Mouse (Mus musculus) limb, embryonic 11.5 days (tissue): ENCODE measurements around the gene Synpo2l. TPM values are rescaled to one million over a fixed set of nuclear protein-coding genes. Genes with fewer than 3 reads are reported as not detected.
A peak's percentile ranks its signal among the peaks of the same experiment; 100 is the strongest.
"Not testable (repeated sequence)": the region's sequence is repeated elsewhere in the genome, so short reads cannot be mapped to it uniquely, and the experiment has no call there.

Experiments
- ATAC-seq: fragments of 200-750 bp; cut with Nextera tagmentation; 2 replicates; pipeline ENCODE4 v1.8.0; 2017; ENCODE audit warnings: low read depth; ENCODE audit not compliant: insufficient number of reproducible peaks, low FRiP score, low TSS enrichment
- DNase-seq: peaks from one replicate; pipeline ENCODE4 v3.0.0-alpha.2; 2015; ENCODE audit warnings: low spot score
- H3K27ac ChIP-seq: fragments of 300-500 bp; sonication (generic); replicated peaks from 2 replicates; pipeline ENCODE4 v1.5.1; 2014; ENCODE audit warnings: low read depth, mild to moderate bottlenecking, low read length
- H3K27me3 ChIP-seq: fragments of 300-500 bp; sonication (generic); 2 replicates; pipeline ENCODE4 v1.6.1; 2014; ENCODE audit warnings: mild to moderate bottlenecking, low read length, mixed read lengths; ENCODE audit not compliant: control insufficient read depth, insufficient read depth
- H3K36me3 ChIP-seq: fragments of 300-500 bp; sonication (generic); 2 replicates; pipeline ENCODE4 v1.6.1; 2014; ENCODE audit warnings: mild to moderate bottlenecking, low read length, moderate library complexity, mixed read lengths; ENCODE audit not compliant: control insufficient read depth, insufficient read depth
- H3K4me1 ChIP-seq: fragments of 300-500 bp; sonication (generic); 2 replicates; pipeline ENCODE4 v1.6.1; 2014; ENCODE audit warnings: low read length, mixed read lengths; ENCODE audit not compliant: control insufficient read depth, insufficient read depth
- H3K4me2 ChIP-seq: fragments of 300-500 bp; sonication (generic); 2 replicates; pipeline ENCODE4 v1.6.1; 2014; ENCODE audit warnings: low read depth, mild to moderate bottlenecking, moderate library complexity; ENCODE audit not compliant: severe bottlenecking
- H3K4me3 ChIP-seq: fragments of 300-500 bp; sonication (generic); 2 replicates; pipeline ENCODE4 v1.5.1; 2014; ENCODE audit warnings: low read depth, low read length
- H3K9ac ChIP-seq: fragments of 300-500 bp; sonication (generic); 2 replicates; pipeline ENCODE4 v1.6.1; 2014; ENCODE audit warnings: mild to moderate bottlenecking, low read length
- H3K9me3 ChIP-seq: fragments of 300-500 bp; sonication (generic); 2 replicates; pipeline ENCODE4 v1.6.1; 2016; ENCODE audit warnings: low read length; ENCODE audit not compliant: control insufficient read depth
- WGBS: fragments of 180-500 bp; shearing (Covaris S2); extraction: QIAGEN DNeasy Blood & Tissue Kit; methylation state at CpG from one replicate; pipeline ENCODE4 v1.1.7; 2014; 5-methylcytosine and 5-hydroxymethylcytosine counted together
- polyA plus RNA-seq: library from polyadenylated mRNA; unstranded; fragments of >200 nt; fragmentation: Nextera tagmentation; extraction: Ambion mirVana; gene quantifications from 2 replicates; pipeline ENCODE4 v1.2.1, GENCODE M21; 2014

The Synpo2l gene
- polyA plus RNA-seq: 4.5 and 4.8 TPM in 2 replicates

DNA sequence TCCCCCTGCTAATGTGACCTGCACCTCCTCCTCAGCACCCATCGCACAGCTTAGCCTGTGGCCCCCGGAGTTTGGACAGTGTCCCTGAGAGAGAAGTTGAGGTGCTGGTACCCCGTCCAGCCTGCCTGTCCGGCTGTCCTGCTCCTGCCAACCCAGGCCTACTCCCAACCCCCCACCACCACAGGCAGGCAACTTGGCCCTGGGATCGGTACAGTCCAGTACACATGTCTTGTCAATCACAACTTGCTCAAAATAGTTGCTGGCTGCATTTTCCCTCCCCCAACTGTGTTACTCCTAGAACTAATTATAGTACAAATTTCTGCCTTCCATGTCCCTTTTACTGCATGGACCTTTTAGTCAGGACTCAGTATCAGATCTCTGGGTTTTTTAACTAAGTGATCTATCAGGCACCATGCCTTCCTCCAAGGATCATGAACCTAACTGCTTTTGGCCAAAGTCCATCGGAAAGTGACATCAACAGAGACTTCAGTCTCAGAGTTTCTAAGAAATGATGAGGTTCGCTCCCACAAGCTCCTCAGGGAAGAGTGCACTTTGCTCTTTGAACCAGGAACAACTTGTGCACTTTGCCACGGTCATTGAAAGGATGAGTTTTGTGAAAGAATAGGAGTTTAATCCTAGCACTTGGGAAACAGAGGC lies at the start of gene Synpo2l:
Gene Synpo2l, minus strand, starts transcription at position 201 of the 657 bp plus-strand sequence.
- H3K27me3 ChIP-seq: no peaks in the 10 kb centered on the region; the same call in 1 of the 2 replicates
- H3K9ac ChIP-seq: no peak within 1 kb of the TSS
- no peak within 1 kb of the TSS for H3K4me3 ChIP-seq
- H3K27ac ChIP-seq: no peak within 1 kb of the TSS
- DNase-seq: no peak
- H3K4me2 ChIP-seq: no peak within 1 kb of the TSS
- no peaks in the 10 kb centered on the region for H3K9me3 ChIP-seq
- WGBS: 89% methylated on average over 8 of the region's 8 CpGs
- ATAC-seq: no peak
- no peaks in the 10 kb centered on the region for H3K4me1 ChIP-seq
- no peaks in the 10 kb centered on the region for H3K36me3 ChIP-seq

DNA sequence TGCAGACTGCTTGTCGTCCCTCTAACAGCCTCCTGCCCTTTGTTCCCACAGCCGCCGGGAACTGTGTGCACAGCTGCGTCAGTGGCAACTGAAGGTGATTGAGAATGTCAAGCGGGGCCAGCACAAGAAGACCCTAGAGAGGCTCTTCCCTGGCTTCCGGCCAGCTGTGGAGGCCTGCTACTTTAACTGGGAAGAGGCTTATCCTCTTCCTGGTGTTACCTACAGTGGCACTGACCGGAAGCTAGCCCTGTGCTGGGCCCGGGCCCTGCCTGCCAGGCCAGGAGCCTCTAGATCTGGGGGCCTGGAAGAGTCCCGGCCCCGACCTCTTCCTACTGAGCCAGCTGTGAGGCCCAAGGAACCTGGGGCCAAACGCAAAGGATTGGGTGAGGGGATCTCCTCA lies 45.7 kb upstream of the Synpo2l start:
- Histone ChIP-seq H3K4me3 (no peak overlapping the region), H3K36me3 (peaks cover 14% of the 10 kb centered on the region), H3K27ac (no peak overlapping the region), H3K27me3 (no peaks in the 10 kb centered on the region), H3K9me3 (no peaks in the 10 kb centered on the region), H3K4me1 (peaks cover 7% of the 10 kb centered on the region), H3K9ac (no peak overlapping the region), H3K4me2 (no peak overlapping the region)
- no peak for DNase-seq
- 87% methylated on average over 11 of the region's 11 CpGs for WGBS
- ATAC-seq: no peak

DNA sequence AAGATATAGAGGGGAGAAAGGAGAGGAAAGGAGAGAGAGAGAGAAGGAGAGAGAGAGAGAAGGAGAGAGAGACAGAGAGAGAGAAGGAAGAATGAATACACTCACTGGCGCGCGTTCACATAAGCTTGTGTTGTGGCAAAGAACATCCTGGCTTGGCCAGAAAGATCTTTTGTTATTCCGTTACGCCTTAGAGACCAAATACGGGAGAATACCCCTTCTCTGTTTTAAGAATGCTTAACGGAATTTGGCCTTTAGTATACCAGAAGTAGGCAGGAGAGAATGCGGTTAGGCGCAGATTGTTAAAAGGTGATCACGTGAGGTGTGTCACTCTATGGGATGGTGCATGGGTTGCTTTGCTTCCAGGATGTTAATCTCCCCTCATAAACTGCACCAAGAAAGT lies 40.1 kb upstream of the Synpo2l start:
- DNase-seq (no peak), ATAC-seq (no peak)
- H3K36me3 ChIP-seq: peaks cover 8% of the 10 kb centered on the region; the same call in 1 of the 2 replicates
- 13% methylated on average over 10 of the region's 10 CpGs for WGBS
- H3K9ac ChIP-seq: peak overlapping the region; percentile 90
- no peaks in the 10 kb centered on the region for H3K27me3 ChIP-seq
- H3K27ac ChIP-seq: no peak overlapping the region
- H3K4me3 ChIP-seq: peak overlapping the region; percentile 97
- peaks cover 13% of the 10 kb centered on the region for H3K4me1 ChIP-seq
- no peaks in the 10 kb centered on the region for H3K9me3 ChIP-seq
- peak overlapping the region; percentile 72 for H3K4me2 ChIP-seq

DNA sequence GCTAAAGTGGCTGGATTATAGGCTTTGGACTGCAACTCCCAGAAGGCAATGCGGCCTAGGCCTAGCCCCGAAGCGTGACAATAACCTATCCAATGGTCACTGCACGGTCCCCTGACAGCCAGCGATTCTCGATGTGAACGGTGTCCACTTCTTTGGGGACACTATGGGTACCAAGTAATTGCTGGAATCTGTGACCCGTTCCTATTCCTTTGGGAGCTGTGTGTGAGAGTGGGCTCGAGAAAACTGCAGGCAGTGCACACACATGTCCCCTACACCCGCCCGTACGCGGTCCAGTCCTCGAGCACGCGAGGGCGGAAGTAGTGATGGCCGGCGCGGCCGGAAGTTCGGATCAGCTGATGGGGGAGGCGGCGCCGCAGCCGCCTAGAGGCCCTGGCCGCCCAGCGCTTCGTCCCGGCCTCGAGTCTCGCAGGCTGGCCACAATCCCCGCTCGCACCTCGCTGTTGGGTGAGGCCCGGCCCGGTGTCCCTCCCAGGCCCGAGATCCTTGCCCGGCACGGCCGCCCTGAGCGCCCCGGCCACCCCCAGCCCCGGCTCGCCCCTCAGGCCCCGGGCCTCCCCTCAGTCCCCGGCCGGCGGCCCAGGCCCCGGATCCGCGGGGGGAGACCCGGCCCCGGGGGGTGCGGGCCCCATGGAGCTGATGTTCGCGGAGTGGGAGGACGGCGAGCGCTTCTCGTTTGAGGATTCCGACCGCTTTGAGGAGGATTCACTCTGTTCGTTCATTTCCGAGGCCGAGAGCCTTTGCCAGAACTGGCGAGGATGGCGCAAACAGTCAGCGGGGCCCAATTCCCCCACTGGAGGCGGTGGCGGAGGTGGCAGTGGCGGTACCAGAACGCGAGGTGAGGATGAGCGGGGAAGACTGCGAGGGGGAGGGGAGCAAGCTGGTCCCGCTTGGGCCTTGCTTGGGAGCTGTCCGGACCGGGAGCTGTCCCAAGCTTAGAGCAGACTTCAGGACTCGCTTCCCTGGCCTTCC lies 39.3 kb upstream of the Synpo2l start, which contains the start of gene Zswim8:
Gene Zswim8, plus strand, starts transcription at position 352 of the 990 bp plus-strand sequence.
- peaks cover 13% of the 10 kb centered on the region for H3K4me1 ChIP-seq
- no peaks in the 10 kb centered on the region for H3K9me3 ChIP-seq
- peak within 1 kb of the TSS; percentile 97 for H3K4me3 ChIP-seq
- H3K4me2 ChIP-seq: peak within 1 kb of the TSS; percentile 72
- peak within 1 kb of the TSS; percentile 90 for H3K9ac ChIP-seq
- peaks cover 8% of the 10 kb centered on the region; the same call in 1 of the 2 replicates for H3K36me3 ChIP-seq
- peak within 1 kb of the TSS; percentile 65 for H3K27ac ChIP-seq
- under 1% methylated on average over 76 of the region's 80 CpGs for WGBS
- ATAC-seq: peak; percentile 86
- no peaks in the 10 kb centered on the region for H3K27me3 ChIP-seq
- peak; percentile 91 for DNase-seq

DNA sequence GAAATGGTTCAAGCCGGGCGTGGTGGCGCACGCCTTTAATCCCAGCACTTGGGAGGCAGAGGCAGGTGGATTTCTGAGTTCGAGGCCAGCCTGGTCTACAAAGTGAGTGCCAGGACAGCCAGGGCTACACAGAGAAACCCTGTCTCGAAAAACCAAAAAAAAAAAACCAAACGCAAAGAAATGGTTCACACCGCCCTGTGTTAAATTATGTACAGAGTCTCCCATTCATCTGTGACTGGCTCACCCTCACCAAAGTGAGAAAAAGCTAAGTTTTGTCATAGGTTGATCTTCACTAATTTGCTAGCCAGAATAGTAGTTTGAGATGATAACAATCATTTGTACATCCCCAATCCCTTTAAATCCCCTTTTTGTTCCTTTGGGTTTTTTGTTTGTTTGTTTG lies 35.3 kb upstream of the Synpo2l start:
- not testable (repeated sequence) for H3K4me1 ChIP-seq, ATAC-seq, H3K27me3 ChIP-seq, H3K9me3 ChIP-seq, H3K36me3 ChIP-seq, DNase-seq
- peak overlapping the region; percentile 81 for H3K4me3 ChIP-seq
- H3K9ac ChIP-seq: peak overlapping the region; percentile 82
- 10% methylated on average over 8 of the region's 8 CpGs for WGBS
- H3K4me2 ChIP-seq: peak overlapping the region; percentile 64
- H3K27ac ChIP-seq: peak overlapping the region; percentile 87; the same call in 1 of the 2 replicates

DNA sequence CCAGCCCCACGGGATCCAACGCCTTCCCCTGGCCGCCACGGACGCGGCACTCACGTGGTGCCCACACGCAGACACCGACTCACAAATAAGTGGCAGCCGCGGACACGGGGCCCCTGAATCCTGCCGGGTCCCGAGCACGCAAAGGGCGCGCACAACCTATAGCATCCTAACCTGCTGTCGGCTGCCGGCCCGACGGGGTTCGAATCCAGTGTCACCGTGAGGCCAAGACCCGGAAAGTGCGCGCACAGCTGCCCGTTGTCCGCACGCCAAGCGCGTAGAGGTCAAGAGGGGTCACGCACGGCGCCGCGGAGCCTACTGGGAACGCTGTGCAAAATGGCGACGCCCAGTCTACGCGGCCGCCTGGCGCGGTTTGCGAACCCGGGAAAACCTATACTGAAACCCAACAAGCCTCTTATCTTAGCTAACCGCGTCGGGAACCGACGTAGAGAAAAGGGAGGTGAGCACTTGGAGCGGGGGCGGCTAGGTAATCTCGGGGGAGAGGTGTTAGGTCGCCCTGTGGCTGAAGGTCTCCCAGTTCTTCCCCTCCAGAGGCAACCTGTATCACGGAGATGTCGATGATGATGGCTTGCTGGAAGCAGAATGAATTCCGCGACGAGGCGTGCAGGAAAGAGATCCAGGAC lies 34.7 kb upstream of the Synpo2l start, which contains the start of gene Chchd1:
Gene Chchd1, plus strand, starts transcription at position 266 of the 641 bp plus-strand sequence.
- Histone ChIP-seq H3K4me2 (peak within 1 kb of the TSS; percentile 64), H3K4me3 (peak within 1 kb of the TSS; percentile 81), H3K9me3 (no peaks in the 10 kb centered on the region), H3K4me1 (0 out of 2 replicates have a peak, but pooled peaks cover 7% of the 10 kb centered on the region), H3K27me3 (no peaks in the 10 kb centered on the region), H3K27ac (peak within 1 kb of the TSS; percentile 87), H3K36me3 (peaks cover 8% of the 10 kb centered on the region; the same call in 1 of the 2 replicates), H3K9ac (peak within 1 kb of the TSS; percentile 82)
- under 1% methylated on average over 61 of the region's 61 CpGs for WGBS
- DNase-seq (peak; percentile 95), ATAC-seq (peak; percentile 66; the same call in 1 of the 2 replicates)

DNA sequence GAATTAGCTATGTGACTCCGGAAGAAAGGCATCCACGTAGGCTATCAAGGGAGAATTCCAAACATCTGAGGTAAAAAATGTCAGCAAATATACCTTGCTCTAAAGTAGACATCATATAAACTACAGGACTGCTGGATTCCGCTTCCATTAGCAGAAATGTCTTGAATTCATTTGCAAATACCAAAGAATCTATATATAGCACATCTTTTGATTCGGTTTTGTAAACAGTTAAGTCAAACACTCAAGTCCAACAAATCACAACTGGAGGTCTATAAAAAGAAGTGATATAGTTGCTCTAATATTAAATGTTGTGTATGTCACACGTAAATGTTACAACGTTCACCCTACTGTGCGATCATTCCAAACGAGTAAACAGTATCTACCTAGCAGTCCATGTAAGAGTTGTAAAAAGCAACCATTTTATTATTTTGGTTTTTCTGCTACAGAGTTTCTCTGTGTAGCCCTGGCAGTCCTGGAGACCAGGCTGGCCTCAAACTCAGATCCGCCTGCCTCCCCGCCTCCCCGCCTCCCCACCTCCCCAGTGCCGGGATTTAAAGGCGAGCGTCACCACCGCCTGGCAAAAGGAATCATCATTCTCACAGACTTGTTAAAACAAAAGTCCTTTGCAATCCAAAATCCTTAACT lies 34.1 kb upstream of the Synpo2l start:
- H3K4me3 ChIP-seq: peak overlapping the region; percentile 81
- no peak for DNase-seq
- H3K4me2 ChIP-seq: peak overlapping the region; percentile 64
- H3K27ac ChIP-seq: peak overlapping the region; percentile 87
- WGBS: 14% methylated on average over 15 of the region's 15 CpGs
- peaks cover 9% of the 10 kb centered on the region for H3K4me1 ChIP-seq
- H3K9ac ChIP-seq: peak overlapping the region; percentile 82
- peak; percentile 22; the same call in 1 of the 2 replicates for ATAC-seq
- H3K9me3 ChIP-seq: no peaks in the 10 kb centered on the region
- peaks cover 8% of the 10 kb centered on the region; the same call in 1 of the 2 replicates for H3K36me3 ChIP-seq
- no peaks in the 10 kb centered on the region for H3K27me3 ChIP-seq
